Mouse (Mus musculus): ENCODE results near the gene Usp17lb.
"Not testable (repeated sequence)": the region's sequence is repeated elsewhere in the genome, so short reads cannot be mapped to it uniquely, and the experiment has no call there.

Usp17lb gene

DNA sequence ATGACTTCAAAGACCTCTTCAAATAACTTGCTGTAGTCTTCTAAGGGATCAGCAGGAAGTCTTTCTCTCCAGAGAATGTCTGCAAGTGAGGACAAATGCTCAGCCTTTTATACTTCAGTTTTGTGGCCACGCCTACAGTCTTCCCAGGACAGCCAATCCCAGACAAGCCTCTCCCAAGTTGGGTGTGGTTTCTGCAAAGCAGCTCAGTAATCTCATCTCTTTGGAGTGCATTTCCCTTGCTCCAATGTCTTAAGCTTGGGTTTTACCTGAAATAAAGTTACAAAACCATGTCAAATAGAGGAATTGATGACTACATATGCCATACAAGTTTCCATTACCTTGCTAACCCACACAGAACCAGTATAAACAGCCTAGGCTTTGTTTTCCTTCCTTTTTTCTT lies at the start of gene Usp17lb:
Gene Usp17lb, minus strand, starts transcription at position 101 of the 400 bp plus-strand sequence.
- DNase-seq, result no peak

DNA sequence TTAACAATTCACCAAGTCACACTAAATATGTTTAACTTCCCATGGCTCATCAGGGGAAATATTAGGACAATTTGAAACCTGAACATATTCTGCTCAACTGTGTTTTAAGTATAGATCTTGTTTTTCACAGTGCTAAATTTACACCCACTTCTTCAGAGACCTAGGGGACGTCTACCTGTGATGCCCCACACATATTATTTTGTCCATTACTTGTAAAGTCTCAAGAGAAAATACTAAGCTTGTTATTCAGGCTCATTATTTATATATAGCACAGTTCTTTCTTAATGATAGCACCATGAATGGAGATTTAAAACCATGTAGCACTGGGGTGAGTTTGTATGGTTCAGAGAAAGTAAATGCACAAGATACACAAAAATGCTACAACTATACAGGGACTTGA lies 35.3 kb upstream of the Usp17lb start, which contains the start of gene Olfr665:
Gene Olfr665, plus strand, starts transcription at position 301 of the 400 bp plus-strand sequence.
- DNase-seq, result no peak

DNA sequence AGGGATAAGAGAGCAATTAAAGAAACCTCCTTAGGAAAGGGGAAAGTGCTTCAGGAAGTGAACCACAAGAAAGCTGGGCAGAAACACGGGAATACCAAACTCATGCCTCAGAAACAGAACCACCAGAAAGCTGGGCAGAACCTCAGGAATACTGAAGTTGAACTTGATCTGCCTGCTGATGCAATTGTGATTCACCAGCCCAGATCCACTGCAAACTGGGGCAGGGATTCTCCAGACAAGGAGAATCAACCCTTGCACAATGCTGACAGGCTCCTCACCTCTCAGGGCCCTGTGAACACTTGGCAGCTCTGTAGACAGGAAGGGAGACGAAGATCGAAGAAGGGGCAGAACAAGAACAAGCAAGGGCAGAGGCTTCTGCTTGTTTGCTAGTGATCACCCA lies 19.0 kb upstream of the Usp17lb start:
- no peak for DNase-seq

DNA sequence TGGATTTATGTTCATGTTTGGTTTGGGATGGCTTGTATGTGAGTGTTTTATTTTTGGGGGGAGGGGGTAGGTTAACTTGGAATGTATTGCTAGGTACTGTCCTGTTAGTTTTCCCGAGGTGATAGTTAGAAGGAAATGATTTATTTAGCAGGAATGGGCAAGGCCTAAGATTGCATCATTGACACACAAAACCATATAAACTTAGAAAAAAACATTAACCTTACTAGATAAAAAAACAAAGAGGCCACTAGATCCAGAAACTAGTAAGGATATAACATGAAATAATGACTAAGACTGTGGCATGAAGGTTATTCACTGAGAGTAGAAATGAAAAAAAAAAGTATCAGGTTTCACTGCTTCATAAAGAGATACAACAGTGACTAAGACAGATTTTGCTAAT lies 15.3 kb upstream of the Usp17lb start:
- DNase-seq, result no peak

DNA sequence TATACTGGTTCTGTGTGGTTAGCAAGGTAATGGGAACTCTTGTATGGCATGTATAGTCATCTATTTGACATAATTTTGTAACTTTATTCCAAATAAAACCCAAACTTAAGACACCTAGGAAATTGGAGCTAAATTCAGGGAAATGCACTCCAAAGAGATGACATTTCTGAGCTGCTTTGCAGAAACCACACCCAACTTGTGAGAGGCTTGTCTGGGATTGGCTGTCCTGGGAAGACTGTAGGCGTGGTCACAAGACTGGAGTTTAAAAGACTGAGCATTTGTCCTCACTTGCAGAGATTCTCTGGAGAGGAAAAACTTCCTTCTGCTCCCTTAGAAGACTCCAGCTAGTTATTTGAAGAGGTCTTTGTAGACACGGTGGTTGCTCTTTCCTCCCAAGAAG lies 14.3 kb upstream of the Usp17lb start, which contains the start of gene Usp17la:
Gene Usp17la, plus strand, starts transcription at position 301 of the 400 bp plus-strand sequence.
- not testable (repeated sequence) for DNase-seq

DNA sequence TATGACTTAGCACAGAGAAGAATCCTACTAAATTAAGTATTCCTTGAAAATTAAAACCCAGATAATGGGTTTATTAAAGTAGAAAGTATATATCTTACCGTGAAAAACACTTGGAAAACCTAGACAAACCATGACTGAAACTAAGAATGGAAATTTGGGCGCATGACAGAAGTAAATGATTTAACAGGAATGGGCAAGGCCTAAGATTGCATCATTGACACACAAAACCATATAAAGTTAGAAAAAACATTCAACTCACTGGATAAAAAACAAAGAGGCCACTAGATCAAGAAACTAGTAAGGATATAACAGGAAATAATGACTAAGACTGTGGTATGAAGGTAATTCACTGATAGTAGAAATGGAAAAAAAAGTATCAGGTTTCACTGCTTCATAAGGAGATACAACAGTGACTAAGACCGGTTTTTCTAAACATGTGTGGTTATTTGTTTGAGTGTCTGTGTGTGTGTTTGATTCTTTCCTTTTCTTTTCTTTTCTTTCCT lies 12.9 kb upstream of the Usp17lb start:
- DNase-seq, result no peak

DNA sequence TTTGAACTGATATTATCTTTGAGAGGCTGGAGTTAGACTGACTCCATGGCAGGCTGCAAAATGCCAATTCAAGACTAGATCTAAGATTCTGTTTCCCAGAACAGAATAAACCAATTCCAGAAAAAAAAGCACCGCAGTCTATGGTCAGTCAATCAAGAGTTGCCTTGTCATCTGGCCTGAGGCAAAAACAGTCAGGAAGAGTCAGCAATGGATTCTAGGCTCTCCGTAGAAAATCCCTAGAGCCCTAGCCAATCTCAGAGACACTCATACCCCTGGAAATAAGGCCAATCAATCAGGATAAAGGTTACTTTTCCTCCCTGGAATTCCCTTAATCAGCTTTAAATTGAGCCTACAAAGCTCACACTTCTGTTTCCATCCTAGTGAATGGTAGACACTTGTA lies 9.1 kb upstream of the Usp17lb start:
- DNase-seq, result not testable (repeated sequence)

DNA sequence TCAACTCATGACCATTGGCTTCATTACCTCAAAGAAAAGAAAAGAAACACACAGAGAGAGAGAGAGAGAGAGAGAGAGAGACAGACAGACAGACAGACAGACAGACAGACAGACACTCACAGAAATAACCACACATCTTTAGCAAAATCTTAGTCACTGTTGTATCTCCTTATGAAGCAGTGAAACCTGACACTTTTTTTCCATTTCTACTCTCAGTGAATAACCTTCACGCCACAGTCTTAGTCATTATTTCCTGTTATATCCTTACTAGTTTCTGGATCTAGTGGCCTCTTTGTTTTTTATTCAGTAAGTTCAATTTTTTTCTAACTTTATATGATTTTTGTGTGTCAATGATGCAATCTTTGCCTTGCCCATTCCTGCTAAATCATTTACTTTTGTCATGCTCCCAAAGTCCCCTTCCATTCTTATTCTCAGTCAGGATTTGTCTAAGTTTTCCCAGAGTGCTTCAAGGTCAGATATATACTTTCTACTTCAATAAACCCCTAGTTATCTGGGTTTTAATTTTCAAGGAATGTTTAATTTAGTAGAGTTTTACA lies 1.4 kb upstream of the Usp17lb start:
- DNase-seq, result no peak

DNA sequence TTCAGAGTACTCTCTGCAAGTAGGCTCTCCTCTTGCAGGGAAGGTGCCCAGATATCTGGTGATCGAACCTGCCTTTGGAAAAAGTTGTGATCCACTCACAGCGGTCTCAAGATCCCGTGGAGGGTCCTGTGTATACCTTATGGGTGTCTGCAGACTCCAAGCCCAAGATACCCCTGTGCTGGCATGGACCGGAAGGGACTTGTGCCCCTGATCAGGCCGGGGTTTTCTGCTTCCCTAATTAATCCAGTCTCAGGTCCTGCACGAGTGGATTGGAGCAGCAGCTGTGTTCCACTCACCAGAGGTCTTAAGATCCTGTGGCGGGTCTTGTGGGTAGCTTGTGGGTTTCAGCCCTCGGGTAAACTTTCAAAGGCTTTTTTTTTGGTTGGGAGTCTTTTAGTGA lies 32.1 kb downstream of the Usp17lb start:
- DNase-seq, result not testable (repeated sequence)

DNA sequence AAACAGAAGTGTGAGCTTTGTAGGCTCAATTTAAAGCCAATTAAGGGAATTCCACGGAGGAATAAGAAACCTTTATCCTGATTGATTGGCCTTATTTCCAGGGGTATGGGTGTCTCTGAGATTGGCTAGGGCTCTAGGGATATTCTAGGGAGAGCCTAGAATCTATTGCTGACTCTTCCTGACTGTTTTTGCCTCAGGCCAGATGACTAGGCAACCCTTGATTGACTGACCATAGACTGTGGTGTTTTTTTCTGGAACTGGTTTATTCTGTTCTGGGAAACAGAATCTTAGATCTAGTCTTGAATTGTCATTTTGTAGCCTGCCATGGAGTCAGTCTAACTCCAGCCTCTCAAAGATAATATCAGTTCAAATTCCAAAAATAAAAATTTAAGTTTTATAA lies 51.6 kb downstream of the Usp17lb start:
- DNase-seq, result no peak
